ENCODE assay signal across 9 mouse cellular contexts in the genomic region with DNA sequence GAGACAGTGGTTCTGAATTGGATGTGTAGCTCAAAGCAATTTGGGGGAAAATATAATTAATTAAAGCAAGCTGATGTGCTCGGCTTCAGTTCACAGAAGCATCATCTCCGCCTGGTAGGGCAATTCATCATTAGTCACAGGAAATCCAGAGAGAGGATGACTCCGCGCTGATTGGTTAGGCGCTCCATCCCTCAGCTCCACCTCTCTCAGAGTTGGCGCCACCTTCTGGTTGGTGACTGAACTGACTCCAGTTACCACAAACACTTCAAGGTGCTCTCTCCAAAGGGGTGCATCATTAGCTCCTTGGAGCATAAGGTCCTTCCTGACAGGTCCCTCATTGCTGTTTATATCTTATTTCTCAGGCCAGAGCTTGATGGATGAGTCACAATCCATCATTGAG. TPM values are rescaled to one million over a fixed set of nuclear protein-coding genes. Genes with fewer than 3 reads are reported as not detected.
DNase-seq lines count a peak whose midpoint lies in the region; ATAC-seq and TF ChIP-seq lines count a peak whose summit lies in the region.
"Had no signal": no experiment of that assay in that cellular context is flagged by ENCODE, and none has a peak within 500 bp of the region (broad histone marks: within the 10 kb centered on the region; RNA-seq: fewer than 3 reads in every experiment).

No protein-coding gene starts in this region.

- no peak for DNase-seq in forebrain, postnatal 0 days
- peak; percentile 65 to 74 for DNase-seq in CD8-positive naive resting alpha-beta T cell, adult 2 months (ENCODE audit: low read depth in 2 of 2, low spot score in 2 of 2)
- no peak for DNase-seq in brain, embryonic 14.5 days (ENCODE audit: low read depth)
- peak; percentile 93 for DNase-seq in induced T-regulatory cell, adult 2 months (ENCODE audit: low read depth)
- DNase-seq in mesoderm, embryonic 11.5 days (ENCODE audit: low read depth, low spot score), result peak; percentile 22
- DNase-seq in thymus, postnatal 36 days, result peak; percentile 78 to 80
- DNase-seq in cerebellum, adult 9-10 months, result no peak

- TF ChIP-seq CTCF in forebrain, postnatal 0 days (IDR thresholded peaks at IDR 0.05; ENCODE audit: low read depth), result peak; percentile 33; the same call in 1 of the 2 replicates
- peak; percentile 47; the same call in 1 of the 2 replicates for TF ChIP-seq CTCF in brain, embryonic 14.5 days (IDR thresholded peaks at IDR 0.05; ENCODE audit: borderline replicate concordance, extremely low read depth, insufficient read depth, insufficient read length)

- no peak for ATAC-seq in forebrain, postnatal 0 days
- no peak for ATAC-seq in forebrain, embryonic 13.5 days

- TF ChIP-seq POLR2A in brain, embryonic 14.5 days (IDR thresholded peaks at IDR 0.05; ENCODE audit: borderline replicate concordance, extremely low read depth, insufficient read depth, insufficient read length, poor library complexity, severe bottlenecking), result no peak

- WGBS in forebrain, postnatal 0 days, result 57% methylated on average over 6 of the region's 6 CpGs
- 52% methylated on average over 6 of the region's 6 CpGs for WGBS in forebrain, embryonic 13.5 days

- no peaks in the 10 kb centered on the region for H3K4me1 ChIP-seq in forebrain, postnatal 0 days (ENCODE audit: insufficient read depth)
- no peaks in the 10 kb centered on the region for H3K4me1 ChIP-seq in forebrain, embryonic 13.5 days

- H3K4me3 ChIP-seq in forebrain, postnatal 0 days (ENCODE audit: low read depth, low read length), result no peak overlapping the region
- no peak overlapping the region for H3K4me3 ChIP-seq in forebrain, embryonic 13.5 days

- no peaks in the 10 kb centered on the region for H3K27me3 ChIP-seq in forebrain, postnatal 0 days (ENCODE audit: insufficient read depth, low read length)
- no peaks in the 10 kb centered on the region for H3K27me3 ChIP-seq in forebrain, embryonic 13.5 days

- no peak overlapping the region for H3K27ac ChIP-seq in forebrain, postnatal 0 days (ENCODE audit: low read depth, low read length)
- no peak overlapping the region for H3K27ac ChIP-seq in forebrain, embryonic 13.5 days

- no peaks in the 10 kb centered on the region for H3K9me3 ChIP-seq in forebrain, postnatal 0 days (ENCODE audit: low read length)
- H3K9me3 ChIP-seq in forebrain, embryonic 13.5 days (replicated peaks), result no peaks in the 10 kb centered on the region

- H3K36me3 ChIP-seq in forebrain, postnatal 0 days (ENCODE audit: insufficient read depth), result no peaks in the 10 kb centered on the region
- no peaks in the 10 kb centered on the region for H3K36me3 ChIP-seq in forebrain, embryonic 13.5 days (ENCODE audit: poor library complexity, severe bottlenecking)

- no peak overlapping the region for H3K4me2 ChIP-seq in forebrain, postnatal 0 days (ENCODE audit: low read depth)
- no peak overlapping the region for H3K4me2 ChIP-seq in forebrain, embryonic 13.5 days

- no peak overlapping the region for H3K9ac ChIP-seq in forebrain, postnatal 0 days
- no peak overlapping the region for H3K9ac ChIP-seq in forebrain, embryonic 13.5 days

RNA-seq across cellular contexts. Expression of a gene that starts 25.6 kb away (rescaled TPM):
- 0.23 and 0.33 TPM in 2 replicates for total RNA-seq in forebrain, postnatal 0 days (2014; rRNA removed)
- 0.04 and 0.15 TPM in 2 replicates for polyA plus RNA-seq in forebrain, postnatal 0 days (2015; fragmentation: Nextera tagmentation; extraction: Ambion mirVana)
- polyA plus RNA-seq in forebrain, embryonic 13.5 days (2015; fragmentation: Nextera tagmentation; extraction: Ambion mirVana), result not detected in 2 replicates
- 0.10 and 0.30 TPM in 2 replicates for polyA plus RNA-seq in brain, embryonic 14.5 days (2012; rRNA removed)
- polyA plus RNA-seq: heart, embryonic 14.5 days had no signal

RNA-seq across cellular contexts. Expression of a gene that starts 28.7 kb away (rescaled TPM):
- 0.69 and 0.76 TPM in 2 replicates for total RNA-seq in forebrain, postnatal 0 days (2014; rRNA removed)
- polyA plus RNA-seq in forebrain, postnatal 0 days (2015; fragmentation: Nextera tagmentation; extraction: Ambion mirVana), result 0.19 and 0.38 TPM in 2 replicates
- 0.05 TPM in 1 of 2 replicates, not detected in the other for polyA plus RNA-seq in forebrain, embryonic 13.5 days (2015; fragmentation: Nextera tagmentation; extraction: Ambion mirVana)
- polyA plus RNA-seq in brain, embryonic 14.5 days (2012; rRNA removed), result 0.09 and 0.12 TPM in 2 replicates

Comparison
In these comparisons a context has a peak if more than half of its experiments do, and no peak if none do; other contexts are left out.
1. DNase-seq: peak in CD8-positive naive resting alpha-beta T cell, adult 2 months (2 of 2), induced T-regulatory cell, adult 2 months (single experiment), mesoderm, embryonic 11.5 days (single experiment) and thymus, postnatal 36 days (2 of 2); none in forebrain, postnatal 0 days (single experiment), brain, embryonic 14.5 days (single experiment) and cerebellum, adult 9-10 months (single experiment).